Mouse (Mus musculus) cerebellum, postnatal 14 days (tissue): ENCODE measurements around the gene Scn8a.
A peak's percentile ranks its signal among the peaks of the same experiment; 100 is the strongest.

Experiments
- DNase-seq, 2 experiments: peaks; one replicate each; pipeline ENCODE4 v3.0.0; 2021; ENCODE audit warnings: mixed read lengths in 2 of 2

Gene Scn8a

DNA sequence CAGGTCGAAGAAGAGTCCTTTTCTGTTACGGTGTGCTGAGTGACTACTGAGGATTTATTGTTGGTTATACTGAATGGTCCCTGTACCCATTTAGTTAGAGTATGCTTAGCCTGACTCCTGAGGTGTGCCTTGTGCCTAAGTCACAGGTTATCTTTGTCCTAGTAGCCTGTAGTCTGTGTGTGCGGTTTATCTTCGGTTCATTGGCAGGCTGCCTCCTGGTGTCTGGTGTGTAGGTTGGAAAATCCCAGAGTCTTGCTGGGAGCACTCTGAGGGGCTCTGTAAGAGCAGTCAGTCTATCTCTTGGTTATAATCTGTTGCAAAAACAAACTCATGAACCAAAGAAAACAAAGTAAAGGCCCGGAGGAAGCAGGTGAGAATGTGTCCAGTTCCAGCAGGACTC, 11.7 kb downstream of the Scn8a start:
- no peak for DNase-seq

DNA sequence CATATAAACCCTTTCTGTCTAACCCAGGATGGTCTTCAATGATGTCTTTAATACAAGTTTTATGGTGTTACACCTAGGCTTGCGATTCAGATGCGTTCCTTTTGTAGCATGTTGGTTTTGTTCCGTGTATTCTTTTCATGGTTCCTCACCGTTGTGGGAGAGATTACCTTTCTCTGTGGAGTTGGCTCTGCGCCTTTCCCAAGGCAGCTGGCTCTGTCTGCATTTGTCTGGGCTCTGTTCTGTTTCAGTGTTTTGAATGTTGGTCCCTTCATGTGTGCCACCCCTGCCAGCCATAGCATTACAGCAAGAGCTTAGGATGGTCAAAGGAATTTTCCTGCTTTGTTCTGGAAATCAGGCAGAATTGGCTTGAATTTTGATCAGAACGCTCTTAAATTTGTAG, 14.8 kb downstream of the Scn8a start:
- peak; percentile 59 to 60 for DNase-seq

DNA sequence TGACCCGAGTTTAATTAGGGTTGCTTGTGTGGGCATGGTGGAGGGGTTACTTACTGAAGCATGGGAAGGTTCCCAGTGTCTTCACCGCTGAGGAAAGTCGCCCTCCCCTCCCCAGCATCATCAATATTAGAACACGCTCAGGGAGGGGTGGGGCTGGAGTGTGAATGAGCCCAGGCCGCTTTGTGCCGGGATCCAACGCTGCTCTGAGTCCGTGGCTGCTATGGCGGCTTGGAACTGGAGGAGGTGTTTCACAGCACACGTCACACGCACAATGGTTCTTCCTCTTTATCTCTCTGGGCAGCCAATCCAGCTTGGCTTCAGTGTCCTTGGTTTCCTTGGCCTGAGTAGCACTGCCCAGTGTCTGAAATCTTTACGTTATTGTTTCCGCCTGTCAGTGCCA, 22.3 kb downstream of the Scn8a start:
- peak in 1 of 2 experiments; percentile 17 for DNase-seq

DNA sequence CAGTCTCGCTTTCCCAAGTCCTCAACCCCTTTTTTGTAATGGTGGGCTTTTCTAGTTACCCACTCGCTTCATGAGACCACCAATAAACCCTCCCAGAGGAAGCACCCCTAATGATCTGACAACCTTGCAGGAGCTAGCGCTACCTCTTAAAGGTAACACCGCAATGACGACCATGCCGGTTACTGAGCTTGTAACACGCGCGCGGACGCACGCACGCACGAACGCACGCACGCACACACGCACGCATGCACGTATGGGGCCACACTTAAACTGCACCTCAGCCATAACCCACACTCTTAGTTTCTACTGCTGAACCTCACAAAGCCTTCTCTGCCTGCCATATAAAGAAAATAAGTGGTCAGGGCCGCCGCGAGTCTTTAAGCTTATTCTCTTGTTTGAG, 26.8 kb downstream of the Scn8a start:
- no peak for DNase-seq

DNA sequence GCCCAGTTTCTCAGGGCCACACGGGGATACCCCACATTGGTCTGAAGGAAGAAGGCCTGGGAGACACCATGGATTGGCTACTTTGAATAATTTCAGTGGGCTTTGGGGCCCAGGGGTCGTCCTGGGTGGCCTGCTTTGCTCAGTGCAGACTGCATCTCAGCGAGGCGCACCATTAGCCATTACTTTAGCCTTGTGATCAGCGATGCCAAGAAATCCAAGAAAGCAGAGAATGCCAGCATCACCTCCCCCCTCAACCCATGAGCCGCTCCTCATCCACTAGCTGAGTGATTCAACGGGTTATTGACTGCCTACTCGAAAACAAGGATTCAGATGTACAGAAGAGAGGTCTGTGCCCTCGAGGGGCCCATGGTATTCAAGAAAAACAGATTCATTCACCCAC, 34.2 kb downstream of the Scn8a start:
- DNase-seq = peak; percentile 40 to 51

DNA sequence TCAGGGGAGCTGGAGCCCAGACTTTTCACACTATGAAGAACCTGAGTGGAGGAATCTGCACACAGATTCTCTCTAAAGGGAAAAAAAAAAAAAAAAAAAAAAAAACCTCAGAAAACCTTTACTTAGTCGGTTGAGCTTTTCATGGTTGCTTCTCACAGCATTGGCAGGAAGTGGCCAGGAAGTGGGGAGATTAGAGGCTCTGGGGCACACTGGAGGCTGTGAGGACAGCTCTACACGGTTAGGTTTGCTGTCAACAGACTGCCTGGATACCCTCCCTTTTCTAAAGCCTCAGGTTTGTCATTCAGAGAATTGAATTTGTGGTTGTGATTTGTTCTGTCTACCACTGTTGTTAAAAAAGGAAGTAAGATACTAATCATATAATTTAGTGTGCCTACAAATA, 35.3 kb downstream of the Scn8a start:
- DNase-seq = no peak

DNA sequence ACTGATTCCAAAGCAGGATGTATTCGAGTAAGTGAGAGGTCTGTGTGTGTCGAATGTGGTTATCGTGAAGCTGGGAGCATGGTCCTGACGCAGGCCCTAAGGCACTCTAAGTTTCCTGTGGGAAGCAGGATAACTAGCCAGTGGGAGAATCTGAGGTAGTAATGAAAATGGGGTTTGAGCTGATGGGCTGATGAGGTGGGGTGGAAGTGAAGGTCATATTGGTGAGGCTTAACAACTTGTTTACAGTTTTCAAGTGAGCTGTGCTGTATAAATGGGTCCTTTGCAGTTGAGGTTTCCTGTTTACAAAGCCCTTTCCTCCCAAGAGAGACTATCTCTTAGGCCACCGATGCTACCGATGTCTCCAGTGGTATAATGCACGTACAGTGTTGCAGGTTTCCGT, 36.1 kb downstream of the Scn8a start:
- DNase-seq = peak in 1 of 2 experiments; percentile 4

DNA sequence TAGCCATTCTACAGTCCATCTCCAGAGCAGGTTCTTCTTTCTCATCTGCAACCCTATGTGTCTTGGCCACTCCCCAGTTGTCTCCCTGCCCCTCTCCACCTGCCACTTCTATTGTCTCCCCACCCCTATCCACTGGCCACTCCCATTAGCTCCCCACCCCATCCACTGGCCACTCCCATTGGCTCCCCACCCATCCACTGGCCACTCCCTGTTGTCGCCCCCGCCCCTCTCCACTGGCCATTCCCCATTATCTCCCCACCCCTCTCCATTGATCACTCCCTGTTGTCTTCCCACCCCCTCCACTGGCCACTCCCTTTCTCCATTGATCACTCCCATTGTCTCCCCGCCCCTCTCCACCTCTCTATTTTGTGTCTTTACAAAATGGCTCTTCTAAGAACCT, 39.2 kb downstream of the Scn8a start:
- peak; percentile 67 to 73 for DNase-seq

DNA sequence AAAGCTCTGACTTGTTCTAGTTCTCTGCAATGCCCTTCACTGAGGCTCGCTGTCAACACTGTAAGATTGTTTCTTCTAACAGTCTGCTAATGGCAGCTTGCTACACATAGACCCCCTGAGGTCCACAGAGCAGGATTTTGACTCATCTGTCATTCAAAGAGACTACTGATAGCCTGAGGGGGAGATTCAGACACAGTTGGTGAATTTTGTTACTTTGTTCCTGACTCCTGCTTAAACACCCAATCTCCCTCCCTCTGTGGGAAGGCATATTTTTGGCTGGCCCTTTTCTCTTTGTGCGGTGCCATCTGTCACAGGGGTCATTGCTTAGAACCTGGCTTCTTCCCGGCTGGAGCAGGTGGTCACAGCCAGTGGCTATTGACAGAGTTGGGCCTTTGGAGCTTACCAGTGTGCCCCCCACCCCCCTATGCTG, 40.1 kb downstream of the Scn8a start:
- DNase-seq = peak; percentile 87 to 92

DNA sequence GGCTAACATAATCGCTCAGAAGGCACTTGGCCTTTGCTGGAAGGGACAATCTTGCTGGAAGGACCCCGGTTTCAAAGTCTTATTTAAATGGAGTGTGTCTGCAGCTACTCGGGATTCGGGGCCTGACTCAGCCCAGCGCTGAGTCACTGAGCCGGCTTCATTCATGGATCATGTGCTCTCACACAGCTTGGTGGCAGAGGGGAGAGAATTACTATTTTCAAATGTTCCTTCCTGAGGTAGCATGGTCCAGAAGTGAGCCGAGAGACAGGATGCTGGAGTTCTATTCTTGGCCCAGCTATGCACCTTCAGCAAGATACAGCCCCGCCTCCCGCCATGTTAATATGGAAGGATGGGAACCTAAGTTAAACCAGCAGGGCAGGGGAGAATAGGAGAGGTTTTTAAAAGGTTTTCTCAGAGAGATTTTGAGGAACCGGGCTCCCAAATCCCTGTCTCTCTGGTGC, 40.8 kb downstream of the Scn8a start:
- peak; percentile 70 to 75 for DNase-seq

DNA sequence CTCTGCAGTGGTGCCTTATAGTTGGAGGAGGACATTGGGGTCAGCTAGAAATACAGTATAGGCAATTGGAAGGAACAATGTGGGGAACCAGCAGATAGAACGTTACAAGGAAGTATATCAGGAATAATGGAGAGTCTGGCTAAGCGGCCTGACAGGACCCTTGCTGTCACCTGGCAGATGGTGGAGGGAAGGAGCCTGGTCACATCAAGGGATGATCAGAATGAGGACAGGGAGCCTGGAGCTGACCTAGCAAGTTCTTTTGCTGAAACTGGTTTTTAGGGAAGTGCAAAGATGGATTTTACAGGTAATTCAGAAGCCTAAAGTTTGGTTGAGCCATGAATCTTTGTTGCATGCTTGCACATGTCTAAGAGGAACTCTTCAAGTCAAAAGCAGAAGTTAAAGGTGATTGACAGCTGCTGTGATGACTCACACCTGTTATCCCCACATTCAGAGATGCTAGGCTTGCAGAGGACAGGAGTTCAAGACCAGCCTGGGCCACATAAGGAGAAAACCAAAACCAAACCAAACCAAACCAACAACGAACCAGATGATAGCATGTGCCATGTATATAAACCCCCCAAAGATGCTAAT, 43.1 kb downstream of the Scn8a start:
- peak; percentile 59 to 68 for DNase-seq

DNA sequence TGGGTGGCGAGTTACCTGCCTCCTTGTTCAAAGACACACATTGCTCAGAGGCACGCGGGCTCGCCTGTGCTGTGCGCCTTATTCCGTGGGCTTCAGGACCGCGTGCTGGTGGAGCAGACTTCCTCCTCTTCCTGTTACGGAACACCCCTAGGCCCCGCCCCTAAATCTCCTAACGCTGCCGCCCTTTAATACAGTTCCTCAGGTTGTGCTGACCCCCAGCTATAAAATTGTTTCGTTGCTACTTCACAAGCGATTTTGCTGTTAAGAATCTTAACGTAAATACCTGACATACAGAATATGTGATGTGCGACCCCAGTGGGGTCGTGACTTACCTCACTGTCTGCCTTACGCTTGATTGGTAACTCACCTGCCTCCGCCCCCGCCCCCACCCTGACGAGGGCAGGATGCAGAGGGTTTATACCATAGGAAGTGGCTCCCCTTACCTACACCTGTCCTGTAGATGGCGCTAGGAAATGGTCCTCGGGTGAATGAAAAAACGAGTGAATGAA, 45.1 kb downstream of the Scn8a start:
- peak; percentile 53 to 58 for DNase-seq

DNA sequence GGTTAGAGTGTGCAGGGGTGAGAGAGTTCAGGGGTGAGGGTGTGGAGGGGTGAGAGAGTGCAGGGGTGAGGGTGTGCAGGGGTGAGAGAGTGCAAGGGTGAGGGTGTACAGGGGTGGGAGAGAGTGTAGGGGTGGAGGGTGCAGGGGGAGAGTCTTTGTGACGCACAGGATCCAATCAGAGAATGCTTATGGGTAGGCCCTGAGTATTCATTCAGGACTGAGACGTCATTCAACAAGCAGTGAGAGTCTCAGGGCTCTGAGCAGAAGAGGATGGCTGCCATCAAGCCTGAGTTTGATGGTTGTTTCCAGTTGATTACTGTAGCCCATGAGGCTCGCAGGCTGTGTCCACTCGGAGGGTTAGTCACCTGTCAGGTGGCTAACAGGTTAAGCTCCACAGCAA, 48.4 kb downstream of the Scn8a start:
- DNase-seq = no peak

DNA sequence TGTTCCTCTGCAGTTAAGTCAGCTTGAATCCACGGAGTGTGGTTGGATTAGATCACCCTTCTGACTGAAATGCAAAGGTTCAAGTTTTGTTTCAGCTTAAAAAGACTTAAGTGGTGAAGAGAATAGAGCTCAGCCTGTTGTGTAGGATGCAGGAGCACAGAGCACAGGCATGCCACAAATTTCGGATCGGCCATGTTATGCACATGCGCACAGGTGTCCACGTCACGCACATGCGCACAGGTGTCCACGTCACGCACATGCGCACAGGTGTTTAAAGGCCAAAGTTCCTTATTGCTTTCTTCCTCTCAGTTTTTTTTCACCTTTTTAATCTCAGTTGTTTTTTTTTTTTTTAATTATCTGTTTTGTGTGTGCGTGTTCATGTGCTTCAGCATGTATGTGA, 52.6 kb downstream of the Scn8a start:
- DNase-seq = no peak

DNA sequence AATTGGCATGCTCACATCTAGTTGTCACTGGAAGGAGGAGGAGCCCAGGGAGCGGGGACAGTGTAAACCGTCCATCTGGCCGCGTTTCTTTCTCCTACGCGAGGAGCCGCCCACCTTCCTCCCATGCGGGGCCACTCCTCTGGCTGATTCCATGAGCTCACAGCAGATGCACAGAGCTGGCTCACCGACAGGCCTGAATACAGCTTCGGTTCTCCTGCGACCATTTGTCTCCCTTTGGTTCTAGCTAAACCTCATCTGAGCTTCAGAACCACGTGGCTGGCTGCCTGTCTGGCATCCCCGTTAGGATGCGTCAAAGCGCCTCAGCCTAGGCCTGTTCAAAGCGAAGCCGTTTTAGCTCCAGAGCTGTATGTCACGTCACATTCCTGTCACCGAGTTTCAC, 53.8 kb downstream of the Scn8a start:
- peak; percentile 79 to 82 for DNase-seq

DNA sequence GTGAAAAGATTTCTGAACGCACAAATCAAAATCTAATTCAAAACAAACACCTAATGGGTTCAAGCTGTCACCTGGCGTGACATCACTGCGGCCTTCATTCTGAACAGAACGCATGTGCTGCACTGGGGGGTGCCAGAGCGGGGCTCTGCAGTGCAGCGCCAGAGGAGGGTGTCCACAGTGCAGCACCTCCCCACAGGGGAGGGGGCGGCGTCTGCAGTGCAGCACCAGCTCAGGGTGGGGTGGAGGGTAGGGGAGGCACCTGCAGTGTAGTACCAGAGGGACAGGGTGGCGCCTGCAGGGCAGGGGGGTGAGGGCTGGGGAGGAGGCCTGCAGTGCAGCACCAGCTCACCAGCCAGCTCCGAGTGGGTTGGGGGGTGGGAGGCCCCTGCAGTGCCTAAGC, 55.3 kb downstream of the Scn8a start:
- DNase-seq = no peak

DNA sequence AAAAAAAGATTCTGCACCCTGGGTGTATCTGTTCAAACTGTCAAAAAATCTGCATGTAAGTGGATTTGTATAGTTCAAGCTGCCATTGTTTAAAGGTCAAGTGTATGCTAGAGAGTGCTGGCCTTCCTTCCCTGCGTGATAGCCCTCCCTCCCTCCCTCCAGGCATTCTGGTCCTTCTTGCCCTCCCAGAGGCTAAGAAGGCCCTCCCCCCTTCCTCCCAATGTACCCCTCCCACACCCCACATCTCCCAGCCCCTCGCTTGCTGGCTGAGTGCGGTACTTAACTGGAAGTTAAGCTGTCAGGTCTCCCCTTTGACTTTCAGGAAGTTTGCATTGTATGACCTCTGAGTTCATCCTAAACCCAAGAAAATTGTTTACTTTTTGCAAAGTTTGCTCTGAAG, 60.8 kb downstream of the Scn8a start:
- no peak for DNase-seq

DNA sequence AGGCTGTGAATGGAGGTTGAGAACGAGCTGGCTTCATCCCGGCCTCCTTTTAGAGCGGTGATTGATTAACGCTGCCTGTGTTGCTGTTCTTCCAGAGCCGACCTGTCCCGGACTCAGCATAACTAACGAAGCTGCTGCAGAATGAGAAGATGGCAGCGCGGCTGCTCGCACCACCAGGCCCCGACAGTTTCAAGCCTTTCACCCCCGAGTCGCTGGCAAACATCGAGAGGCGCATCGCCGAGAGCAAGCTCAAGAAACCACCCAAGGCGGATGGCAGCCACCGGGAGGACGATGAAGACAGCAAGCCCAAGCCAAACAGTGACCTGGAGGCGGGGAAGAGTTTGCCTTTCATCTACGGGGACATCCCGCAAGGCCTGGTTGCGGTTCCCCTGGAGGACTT, 66.5 kb downstream of the Scn8a start:
- no peak for DNase-seq

DNA sequence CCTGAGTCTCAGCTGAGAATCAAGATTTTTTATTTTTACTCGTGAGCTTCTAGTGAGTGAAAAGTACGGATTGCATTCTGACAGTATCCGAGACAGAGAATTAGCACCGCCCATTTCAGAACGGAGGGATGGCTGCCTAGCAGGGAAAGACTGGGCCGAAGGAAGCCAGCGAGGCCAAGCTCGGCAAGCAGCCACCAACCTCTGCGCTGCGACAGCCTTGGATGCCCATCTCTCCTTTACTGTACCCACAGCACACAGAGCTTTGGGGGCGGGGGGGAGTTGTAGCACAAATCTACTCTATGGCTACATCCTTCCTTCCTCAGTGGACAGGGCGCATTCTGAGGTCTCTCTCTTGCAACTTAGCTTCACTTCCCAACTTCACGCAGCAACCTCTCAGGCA, 78.7 kb downstream of the Scn8a start:
- peak; percentile 53 to 56 for DNase-seq

DNA sequence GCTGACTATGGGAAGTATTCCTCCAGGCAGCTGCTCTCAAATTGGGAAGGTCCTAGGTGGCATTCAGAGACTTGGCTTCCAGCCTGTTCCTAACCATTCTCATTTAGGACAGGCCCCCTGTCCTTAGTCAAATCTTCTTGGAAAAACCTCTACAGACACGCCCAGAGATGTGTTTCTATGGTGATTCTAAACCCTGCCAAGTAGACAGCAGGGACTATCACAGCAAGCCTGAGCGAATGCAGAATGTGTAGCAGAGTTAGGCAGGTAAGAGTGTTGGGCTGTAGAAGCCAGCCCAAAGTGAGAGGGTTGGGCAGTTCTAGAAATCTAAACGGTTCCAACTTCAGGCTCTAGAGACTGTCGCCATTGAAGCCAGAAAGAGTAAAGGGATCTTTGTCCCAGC, 79.5 kb downstream of the Scn8a start:
- DNase-seq = peak; percentile 38 to 73

DNA sequence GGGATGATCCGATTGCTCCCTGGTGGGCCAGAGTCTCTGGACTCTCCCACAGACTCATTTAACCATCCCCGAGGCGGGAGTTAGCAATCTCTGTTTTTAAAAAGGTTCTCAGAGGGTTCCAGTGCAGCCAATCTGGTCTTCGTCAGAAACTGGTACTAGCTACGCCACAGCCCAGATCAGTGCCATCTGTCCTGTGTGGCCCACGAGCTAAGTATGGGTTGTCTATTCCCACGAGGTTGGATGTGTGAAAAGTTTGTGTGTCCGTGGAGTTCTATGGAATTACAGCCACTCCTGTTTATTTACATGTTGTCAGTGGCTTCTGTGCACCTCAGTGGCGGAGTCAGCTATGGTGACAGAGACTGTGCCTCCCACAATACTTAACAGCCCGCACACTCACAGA, 81.8 kb downstream of the Scn8a start:
- DNase-seq = peak in 1 of 2 experiments; percentile 35

DNA sequence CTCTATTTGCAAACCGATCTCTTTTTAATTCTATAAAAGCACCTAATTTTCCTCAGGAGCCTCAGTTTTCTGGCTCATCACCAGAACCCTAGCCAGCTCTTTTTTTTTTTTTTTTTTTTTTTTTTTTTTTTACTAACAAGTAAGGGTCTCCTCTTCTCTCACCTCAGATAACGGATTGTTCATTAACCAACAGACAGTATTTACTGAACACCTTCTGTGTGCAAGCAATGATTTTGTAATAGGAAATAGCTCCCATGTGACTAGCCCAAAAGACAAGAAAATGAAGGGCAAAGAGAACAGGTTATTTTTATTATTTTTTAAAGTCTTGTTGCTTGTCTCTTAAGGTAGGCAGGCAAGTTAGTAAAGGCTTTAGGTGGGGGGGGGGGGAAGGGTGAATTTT, 82.6 kb downstream of the Scn8a start:
- DNase-seq = no peak

DNA sequence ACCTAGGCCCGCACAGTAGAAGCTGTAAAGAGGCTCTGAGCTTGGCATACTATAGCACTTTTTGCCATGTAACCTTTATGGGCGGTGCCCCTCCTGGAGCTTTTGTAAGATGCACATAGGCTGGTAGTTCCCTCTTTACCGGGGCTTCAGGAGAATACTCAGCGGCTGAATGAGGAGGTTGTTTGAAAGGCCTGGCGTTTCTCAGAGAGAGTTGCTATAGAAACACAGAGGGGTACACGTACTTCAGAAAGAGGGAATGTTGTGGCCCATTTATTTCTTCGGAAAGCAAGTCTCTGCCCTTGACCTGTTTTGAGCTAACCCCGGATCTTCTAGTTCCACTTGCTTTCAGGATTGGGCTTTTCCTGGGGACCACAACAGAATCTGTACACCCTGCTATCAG, 83.2 kb downstream of the Scn8a start:
- DNase-seq = no peak

DNA sequence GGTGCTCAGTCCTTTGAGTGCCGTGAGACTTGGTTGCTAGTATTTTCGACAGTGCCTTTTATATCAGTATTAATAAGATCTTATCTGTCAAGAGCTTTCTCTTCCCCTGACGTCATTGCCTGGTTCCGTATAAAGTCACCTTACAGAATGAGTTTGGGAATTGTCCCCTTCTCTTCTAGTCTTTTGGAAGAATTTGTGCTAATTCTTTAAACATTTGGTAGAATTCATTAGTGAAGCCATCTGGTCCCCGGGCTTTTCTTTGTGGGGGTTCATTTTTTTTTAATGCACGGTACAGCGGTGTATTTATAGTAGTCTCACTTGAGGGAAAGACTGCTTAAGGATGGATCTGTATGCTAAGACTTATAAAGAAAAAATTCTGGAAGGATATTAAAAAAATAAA, 84.3 kb downstream of the Scn8a start:
- no peak for DNase-seq

DNA sequence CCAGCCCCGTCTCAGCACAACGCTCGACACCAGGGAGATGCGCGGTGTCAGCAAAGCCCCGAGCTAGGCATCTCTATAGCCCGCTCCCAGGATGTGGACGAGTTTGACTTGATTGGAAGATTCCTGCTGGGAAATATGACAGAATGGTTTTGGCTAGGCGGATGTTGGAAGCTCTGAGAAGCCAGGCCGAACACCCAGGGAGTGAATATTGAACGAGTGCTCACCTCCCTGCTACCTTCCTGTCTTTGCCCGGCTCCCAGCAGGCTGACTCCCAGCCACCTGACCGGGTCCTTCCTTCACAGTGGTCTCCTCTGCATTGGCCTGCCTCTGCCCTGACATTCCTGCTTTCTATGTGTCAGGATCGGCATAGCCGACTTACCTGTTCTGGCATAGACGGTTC, 85.1 kb downstream of the Scn8a start:
- peak; percentile 29 to 49 for DNase-seq
